8 mouse cellular contexts compared by ENCODE assay signal in the genomic region with DNA sequence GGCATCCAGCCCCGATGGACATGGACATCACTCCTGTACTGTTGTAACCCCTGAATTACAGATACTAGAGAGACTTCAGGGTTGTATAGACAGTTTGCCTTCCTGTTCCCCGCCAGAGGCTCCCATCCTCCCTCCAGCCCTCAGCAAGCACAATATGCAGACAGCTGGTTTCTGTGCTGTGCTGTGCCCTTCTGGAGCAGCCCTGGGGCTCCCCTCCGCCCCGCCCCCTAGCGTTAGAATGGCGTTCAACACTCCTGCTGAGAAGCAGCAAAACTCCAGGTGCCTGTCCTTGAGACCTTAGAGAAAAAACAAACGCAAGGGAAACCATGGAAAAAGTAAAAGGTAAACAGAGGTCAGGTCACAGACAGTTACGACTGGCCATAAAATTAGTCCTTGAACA. TPM values are rescaled to one million over a fixed set of nuclear protein-coding genes. Genes with fewer than 3 reads are reported as not detected.
DNase-seq lines count a peak whose midpoint lies in the region; ATAC-seq lines count a peak whose summit lies in the region.

No protein-coding gene starts in this region.

- WGBS in kidney, embryonic 15.5 days, result 14% methylated on average over 8 of the region's 8 CpGs
- WGBS in lung, embryonic 16.5 days, result 12% methylated on average over 8 of the region's 8 CpGs

- H3K9me3 ChIP-seq in kidney, embryonic 15.5 days (replicated peaks), result no peaks in the 10 kb centered on the region
- no peaks in the 10 kb centered on the region for H3K9me3 ChIP-seq in lung, embryonic 16.5 days (ENCODE audit: control insufficient read depth, low read length)

- peak; percentile 68 for ATAC-seq in common myeloid progenitor, adult 5-6 weeks (replicated peaks; ENCODE audit: low read depth, poor library complexity, severe bottlenecking)
- peak; percentile 81 for ATAC-seq in granulocyte monocyte progenitor cell, adult 5-6 weeks (replicated peaks; ENCODE audit: poor library complexity, severe bottlenecking)
- peak; percentile 82 for ATAC-seq in kidney, embryonic 15.5 days (replicated peaks; ENCODE audit: low FRiP score)
- ATAC-seq in lung, embryonic 16.5 days (ENCODE audit: low read depth), result peak; percentile 86

- H3K36me3 ChIP-seq in kidney, embryonic 15.5 days, result no peaks in the 10 kb centered on the region
- H3K36me3 ChIP-seq in lung, embryonic 16.5 days (ENCODE audit: control insufficient read depth, insufficient read depth, low read length), result no peaks in the 10 kb centered on the region

- H3K4me2 ChIP-seq in kidney, embryonic 15.5 days, result no peak overlapping the region
- no peak overlapping the region for H3K4me2 ChIP-seq in lung, embryonic 16.5 days (ENCODE audit: low read depth, low read length)

- H3K27ac ChIP-seq in kidney, embryonic 15.5 days, result no peak overlapping the region
- H3K27ac ChIP-seq in lung, embryonic 16.5 days (ENCODE audit: low read length), result no peak overlapping the region

- peak; percentile 81 to 83 for DNase-seq in B cell, adult 2 months
- DNase-seq in ES-CJ7 (ENCODE audit: low read depth, low spot score), result peak; percentile 80
- peak; percentile 74 for DNase-seq in retina, embryonic 14.5 days (ENCODE audit: low spot score)
- DNase-seq in urinary bladder, postnatal 25 days (ENCODE audit: low spot score), result peak; percentile 69

- no peak overlapping the region for H3K9ac ChIP-seq in kidney, embryonic 15.5 days
- no peak overlapping the region for H3K9ac ChIP-seq in lung, embryonic 16.5 days (ENCODE audit: low read length)

- H3K4me3 ChIP-seq in kidney, embryonic 15.5 days (replicated peaks), result no peak overlapping the region
- H3K4me3 ChIP-seq in lung, embryonic 16.5 days (ENCODE audit: low read length), result no peak overlapping the region

- peaks cover 3% of the 10 kb centered on the region; the same call in 1 of the 2 replicates for H3K27me3 ChIP-seq in kidney, embryonic 15.5 days
- no peaks in the 10 kb centered on the region; the same call in 1 of the 2 replicates for H3K27me3 ChIP-seq in lung, embryonic 16.5 days (ENCODE audit: control insufficient read depth, insufficient read depth, low read depth, low read length)

- H3K4me1 ChIP-seq in kidney, embryonic 15.5 days, result peaks cover 5% of the 10 kb centered on the region; the same call in 1 of the 2 replicates
- no peaks in the 10 kb centered on the region for H3K4me1 ChIP-seq in lung, embryonic 16.5 days (replicated peaks; ENCODE audit: control insufficient read depth, insufficient read depth, low read length)

RNA-seq across cellular contexts. Expression of gene Slc15a1, which starts 59.9 kb away (rescaled TPM):
- total RNA-seq in common myeloid progenitor, adult 5-6 weeks (2017), result not detected in 2 replicates
- 0.52 TPM in 1 of 2 replicates, not detected in the other for total RNA-seq in granulocyte monocyte progenitor cell, adult 5-6 weeks (2014; fragmentation: Nextera tagmentation)
- total RNA-seq in granulocyte monocyte progenitor cell, adult 5-6 weeks (2017), result not detected in 2 replicates
- 0.35 and 0.48 TPM in 2 replicates for polyA plus RNA-seq in kidney, embryonic 15.5 days (2015; fragmentation: Nextera tagmentation; extraction: Ambion mirVana)
- 1.2 and 2.1 TPM in 2 replicates for polyA plus RNA-seq in lung, embryonic 16.5 days (2015; fragmentation: Nextera tagmentation; extraction: Ambion mirVana)
